Mouse (Mus musculus) thymus, adult 2 months (tissue): Measurements from ENCODE around the gene Aip.

Source experiments
- CTCF ChIP-seq: fragments of 200-500 bp; IDR thresholded peaks from 2 replicates; pipeline ENCODE4 v1.5.1; 2012; ENCODE audit warnings: mild to moderate bottlenecking, control low read depth, low read length, moderate library complexity, borderline replicate concordance; ENCODE audit not compliant: control insufficient read depth, poor library complexity, insufficient read depth; ENCODE audit errors: extremely low read depth
- POLR2A ChIP-seq: fragments of 200-500 bp; IDR thresholded peaks from 2 replicates; pipeline ENCODE4 v1.6.1; 2012; ENCODE audit warnings: mild to moderate bottlenecking, low read length, control low read depth, moderate library complexity; ENCODE audit not compliant: control insufficient read depth, poor library complexity, insufficient read depth; ENCODE audit errors: extremely low read depth

GRCm38 (mm10) chr19:4091383-4091782 is 34.3 kb downstream of the Aip start:
- TF ChIP-seq POLR2A (no peak), CTCF (no peak)
